Mouse (Mus musculus): ENCODE measurements around the gene C130050O18Rik.
A peak's percentile ranks its signal among the peaks of the same experiment; 100 is the strongest.

C130050O18Rik gene

GRCm38 (mm10) chr5:139459938-139460337 lies 54.9 kb downstream of the C130050O18Rik start:
- no peak for DNase-seq (ENCODE audit: low read depth, low spot score)

DNA sequence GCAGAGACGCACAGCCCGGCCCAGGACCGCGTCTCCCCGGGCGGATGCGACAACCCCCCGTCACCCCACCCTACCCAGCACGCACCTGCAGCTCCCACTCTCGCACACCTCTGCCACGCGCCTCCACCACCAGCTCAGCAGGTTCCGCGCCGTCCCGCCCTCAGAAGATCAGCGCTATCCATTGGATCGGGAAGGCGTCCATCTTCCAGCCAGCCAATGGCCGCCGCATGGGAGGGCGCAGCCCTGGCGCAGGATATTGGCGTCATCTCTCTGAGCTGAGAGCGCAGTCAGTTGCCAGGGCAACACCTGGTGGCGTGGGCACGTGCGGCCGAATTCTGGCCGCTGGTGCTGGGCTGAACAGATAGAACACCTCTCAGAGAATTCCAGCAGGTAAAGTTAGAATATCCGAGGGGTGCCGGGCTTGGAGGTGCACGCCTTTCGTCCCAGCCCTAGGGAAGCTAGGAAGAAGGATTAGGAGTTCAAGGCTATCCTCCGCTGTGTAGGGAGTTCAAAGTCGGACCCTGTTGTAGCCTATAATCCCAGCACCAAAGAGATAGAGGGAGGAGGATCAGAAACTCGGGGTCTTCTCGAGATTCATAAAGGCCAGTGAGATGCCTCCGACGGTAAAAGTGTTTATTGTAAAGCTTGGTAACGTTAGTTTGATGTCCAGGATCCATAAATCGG lies 55.4 kb downstream of the C130050O18Rik start, which contains the start of gene 3110082I17Rik:
Gene 3110082I17Rik (minus strand): TSS at position 144 of the 684 bp plus-strand sequence.
- peak; percentile 98 for DNase-seq (ENCODE audit: low read depth, low spot score)

DNA sequence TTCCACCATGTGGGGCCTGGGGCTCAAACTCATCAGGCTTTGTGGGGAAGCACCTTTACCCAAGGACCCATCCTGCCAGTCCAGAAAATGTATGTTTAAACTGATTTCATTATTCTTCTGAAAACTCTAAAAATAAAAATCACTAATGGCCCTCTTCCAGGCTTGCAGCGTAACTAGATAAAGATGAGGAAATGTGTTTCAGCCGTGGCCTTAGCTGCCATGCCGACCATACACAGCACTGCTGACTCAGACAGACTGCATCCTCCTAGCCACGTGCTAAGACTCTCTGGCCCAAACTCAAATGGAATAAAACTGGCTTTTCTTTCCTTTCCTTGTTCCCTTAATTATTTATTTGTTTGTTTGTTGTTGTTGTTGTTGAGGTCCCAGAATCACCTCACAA lies 59.8 kb downstream of the C130050O18Rik start:
- no peak for DNase-seq (ENCODE audit: low read depth, low spot score)

Data from CD4-positive, CD25-positive, alpha-beta regulatory T cell, adult 2 months (primary cell).